Comparison of ENCODE assay signal across 8 mouse cellular contexts in the genomic region with DNA sequence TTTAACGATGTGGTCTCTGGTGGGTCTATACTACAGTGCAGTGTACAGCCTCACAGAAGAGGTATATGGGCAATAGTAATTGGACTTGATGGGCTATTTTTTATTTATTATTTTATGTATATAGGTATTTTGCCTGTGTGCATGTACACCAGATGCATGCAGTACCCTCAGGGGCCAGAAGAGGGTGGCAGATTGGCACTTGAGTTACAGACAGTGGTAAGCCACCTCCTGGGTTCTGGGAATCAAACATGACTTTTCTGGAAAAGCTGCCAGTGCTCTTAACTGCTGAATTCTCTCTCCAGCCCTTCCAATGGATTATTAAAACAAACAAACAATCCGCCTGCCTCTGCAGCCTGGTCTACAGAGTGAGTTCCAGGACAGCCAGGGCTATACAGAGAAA. TPM values are rescaled to one million over a fixed set of nuclear protein-coding genes. Genes with fewer than 3 reads are reported as not detected.
A peak's percentile ranks its signal among the peaks of the same experiment; 100 is the strongest.
DNase-seq lines count a peak whose midpoint lies in the region; ATAC-seq and TF ChIP-seq lines count a peak whose summit lies in the region.

No protein-coding gene starts in this region.

- H3K27me3 ChIP-seq in heart, embryonic 10.5 days (ENCODE audit: insufficient read depth, poor library complexity, severe bottlenecking): no peaks in the 10 kb centered on the region
- no peaks in the 10 kb centered on the region for H3K27me3 ChIP-seq in thymus, adult 2 months (ENCODE audit: control insufficient read depth, insufficient read depth, low read length)

- no peak overlapping the region for H3K27ac ChIP-seq in heart, embryonic 10.5 days
- no peak overlapping the region for H3K27ac ChIP-seq in thymus, adult 2 months (ENCODE audit: control insufficient read depth, insufficient read depth, low read length)

- no peak overlapping the region for H3K4me3 ChIP-seq in heart, embryonic 10.5 days
- no peak overlapping the region for H3K4me3 ChIP-seq in thymus, adult 2 months (ENCODE audit: control insufficient read depth, insufficient read depth, low read length)

- peak; percentile 37 for DNase-seq in heart, postnatal 4 days
- no peak for DNase-seq in heart, embryonic 10.5 days (ENCODE audit: low spot score)
- peak; percentile 28 for DNase-seq in thymus, adult 2 months
- DNase-seq in thymus, adult 18-20 months: no peak
- peak; percentile 17 to 19 for DNase-seq in thymus, postnatal 36 days
- no peak for DNase-seq in cerebellum, postnatal 36 days
- DNase-seq in T-cell, adult 2 months (ENCODE audit: low spot score): no peak

- WGBS in heart, embryonic 10.5 days: 67% methylated on average over 2 of the region's 2 CpGs
- 98% methylated on average over 2 of the region's 2 CpGs for WGBS in thymus, adult 2 months

- H3K36me3 ChIP-seq in heart, embryonic 10.5 days: no peaks in the 10 kb centered on the region
- no peaks in the 10 kb centered on the region for H3K36me3 ChIP-seq in thymus, adult 2 months (ENCODE audit: control insufficient read depth, insufficient read depth, low read length)

- no peak for TF ChIP-seq POLR2A in thymus, adult 2 months (IDR thresholded peaks at IDR 0.05; ENCODE audit: control insufficient read depth, extremely low read depth, insufficient read depth, low read length, poor library complexity)

- no peak for TF ChIP-seq CTCF in thymus, adult 2 months (IDR thresholded peaks at IDR 0.05; ENCODE audit: borderline replicate concordance, control insufficient read depth, extremely low read depth, insufficient read depth, low read length, poor library complexity)

- no peaks in the 10 kb centered on the region for H3K9me3 ChIP-seq in heart, embryonic 10.5 days

- H3K4me1 ChIP-seq in heart, embryonic 10.5 days: 0 out of 2 replicates have a peak, but pooled peaks cover 3% of the 10 kb centered on the region
- peaks cover 4% of the 10 kb centered on the region for H3K4me1 ChIP-seq in thymus, adult 2 months (replicated peaks; ENCODE audit: control insufficient read depth, insufficient read depth, low read length)

- peak; percentile 40 for ATAC-seq in granulocyte monocyte progenitor cell, adult 5-6 weeks (replicated peaks; ENCODE audit: poor library complexity, severe bottlenecking)

RNA-seq across cellular contexts. Expression of a gene that starts 10.4 kb away (rescaled TPM):
- 1 to 10 TPM; 5.4 to 6.3 TPM for total RNA-seq in heart, postnatal 4 days (2021)
- 11.4 and 17.5 TPM in 2 replicates for polyA plus RNA-seq in heart, embryonic 10.5 days (2016; fragmentation: Nextera tagmentation; extraction: Ambion mirVana)
- polyA plus RNA-seq in thymus, adult 2 months (2012; rRNA removed): 9.5 and 10.7 TPM in 2 replicates
- total RNA-seq in granulocyte monocyte progenitor cell, adult 5-6 weeks (2014; fragmentation: Nextera tagmentation): 10.1 and 13.1 TPM in 2 replicates
- 5.8 and 6.9 TPM in 2 replicates for total RNA-seq in granulocyte monocyte progenitor cell, adult 5-6 weeks (2017)

RNA-seq across cellular contexts. Expression of a gene that starts 25.3 kb away (rescaled TPM):
- total RNA-seq in heart, postnatal 4 days (2021): 1 to 10 TPM; 3.7 to 4.1 TPM
- 2.3 and 6.8 TPM in 2 replicates for polyA plus RNA-seq in heart, embryonic 10.5 days (2016; fragmentation: Nextera tagmentation; extraction: Ambion mirVana)
- polyA plus RNA-seq in thymus, adult 2 months (2012; rRNA removed): 0.10 and 0.38 TPM in 2 replicates
- not detected in 2 replicates for total RNA-seq in granulocyte monocyte progenitor cell, adult 5-6 weeks (2014; fragmentation: Nextera tagmentation)
- total RNA-seq in granulocyte monocyte progenitor cell, adult 5-6 weeks (2017): not detected in 2 replicates

RNA-seq across cellular contexts. Expression of a gene that starts 47.9 kb away (rescaled TPM):
- under 1 TPM; 0.12 to 0.20 TPM for total RNA-seq in heart, postnatal 4 days (2021)
- polyA plus RNA-seq in heart, embryonic 10.5 days (2016; fragmentation: Nextera tagmentation; extraction: Ambion mirVana): 4.0 and 11.9 TPM in 2 replicates
- polyA plus RNA-seq in thymus, adult 2 months (2012; rRNA removed): 1.8 and 1.9 TPM in 2 replicates
- total RNA-seq in granulocyte monocyte progenitor cell, adult 5-6 weeks (2014; fragmentation: Nextera tagmentation): not detected in 2 replicates
- 0.21 and 1.2 TPM in 2 replicates for total RNA-seq in granulocyte monocyte progenitor cell, adult 5-6 weeks (2017)

Comparison
In these comparisons a context has a peak if more than half of its experiments do, and no peak if none do; other contexts are left out.
1. DNase-seq: peak in heart, postnatal 4 days (single experiment), thymus, adult 2 months (single experiment) and thymus, postnatal 36 days (2 of 2); none in heart, embryonic 10.5 days (single experiment), thymus, adult 18-20 months (0 of 2), cerebellum, postnatal 36 days (0 of 2) and T-cell, adult 2 months (single experiment).
2. RNA of a gene that starts 25.3 kb away (total RNA-seq): 3.7 to 4.1 TPM in heart, postnatal 4 days; not detected in granulocyte monocyte progenitor cell, adult 5-6 weeks; every median in the first group is over 4 times any median in the second.